Mouse (Mus musculus): ENCODE data around the gene Swap70. TPM values are rescaled to one million over a fixed set of nuclear protein-coding genes. Genes with fewer than 3 reads are reported as not detected.

The Swap70 gene
- polyA plus RNA-seq, 1 experiment from 2014 or later = 28.2 TPM

DNA sequence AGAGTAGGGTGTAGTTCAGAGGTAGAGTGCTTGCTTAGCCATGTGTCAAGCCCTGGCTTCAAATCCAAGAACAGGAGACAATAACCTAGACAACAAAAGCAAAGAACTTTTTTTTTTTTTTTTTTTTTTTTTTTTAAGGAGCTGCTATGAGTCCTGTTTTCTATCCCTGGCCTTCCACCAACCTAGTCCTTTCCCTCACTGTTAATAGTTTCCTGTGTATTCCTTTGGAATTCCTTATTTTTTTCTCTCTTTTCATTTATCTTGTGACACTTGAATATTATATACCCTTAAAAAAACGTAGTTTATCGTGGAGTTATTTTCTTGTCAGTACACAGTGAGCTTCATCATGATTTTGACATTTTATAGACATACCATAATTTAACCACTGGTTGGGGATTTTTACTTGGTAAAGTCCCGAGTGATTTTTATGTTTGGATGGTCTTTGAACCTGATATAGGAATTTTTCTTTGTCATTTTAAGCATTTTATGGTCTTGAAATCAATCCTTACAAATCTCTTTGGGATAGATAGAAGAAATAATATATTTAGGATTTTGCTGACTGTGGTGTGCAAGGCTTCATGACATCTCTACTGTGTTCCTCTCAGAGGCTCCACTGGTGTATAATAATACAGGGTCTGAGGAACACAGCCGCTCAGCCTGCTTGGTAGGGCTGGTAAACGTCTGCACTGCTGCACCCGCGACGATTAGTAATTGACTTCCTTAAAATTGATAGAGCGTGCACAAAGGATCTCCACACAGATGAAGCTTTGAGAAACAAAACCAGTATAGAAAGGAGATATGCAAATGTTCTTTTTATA, 20.2 kb downstream of the Swap70 start:
- ATAC-seq (ENCODE audit: insufficient number of reproducible peaks, low FRiP score, low TSS enrichment, low read depth) (no peak), DNase-seq (ENCODE audit: low spot score) (no peak)
- Histone ChIP-seq H3K4me3 (ENCODE audit: low read depth, low read length) (no peak overlapping the region), H3K27ac (replicated peaks; ENCODE audit: low read depth, low read length) (no peak overlapping the region), H3K9me3 (ENCODE audit: control insufficient read depth, low read length) (no peaks in the 10 kb centered on the region), H3K4me2 (ENCODE audit: low read depth, severe bottlenecking) (no peak overlapping the region), H3K27me3 (ENCODE audit: control insufficient read depth, insufficient read depth, low read length) (no peaks in the 10 kb centered on the region), H3K4me1 (ENCODE audit: control insufficient read depth, insufficient read depth, low read length) (0 out of 2 replicates have a peak, but pooled peaks cover 5% of the 10 kb centered on the region), H3K9ac (ENCODE audit: low read length) (no peak overlapping the region), H3K36me3 (ENCODE audit: control insufficient read depth, insufficient read depth, low read length) (no peaks in the 10 kb centered on the region)
- WGBS = 90% methylated on average over 9 of the region's 9 CpGs

DNA sequence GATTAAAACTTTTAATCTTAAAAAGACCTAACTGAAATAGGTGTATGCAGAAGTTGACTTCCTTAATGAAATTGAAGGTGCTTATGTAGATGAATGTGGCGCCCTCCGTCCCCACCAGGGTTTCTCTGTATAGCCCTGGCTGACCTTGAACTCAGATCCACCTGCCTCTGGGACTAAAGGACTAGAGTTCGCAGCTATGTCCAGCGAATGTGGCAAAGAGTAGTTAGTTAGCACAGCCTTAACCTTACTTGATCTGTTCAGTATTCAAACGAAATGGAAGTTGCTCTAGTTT, 20.7 kb downstream of the Swap70 start:
- Histone ChIP-seq H3K27me3 (ENCODE audit: control insufficient read depth, insufficient read depth, low read length) (no peaks in the 10 kb centered on the region), H3K4me2 (ENCODE audit: low read depth, severe bottlenecking) (no peak overlapping the region), H3K27ac (replicated peaks; ENCODE audit: low read depth, low read length) (no peak overlapping the region), H3K9me3 (ENCODE audit: control insufficient read depth, low read length) (no peaks in the 10 kb centered on the region), H3K9ac (ENCODE audit: low read length) (no peak overlapping the region), H3K36me3 (ENCODE audit: control insufficient read depth, insufficient read depth, low read length) (no peaks in the 10 kb centered on the region), H3K4me1 (ENCODE audit: control insufficient read depth, insufficient read depth, low read length) (0 out of 2 replicates have a peak, but pooled peaks cover 5% of the 10 kb centered on the region), H3K4me3 (ENCODE audit: low read depth, low read length) (no peak overlapping the region)
- ATAC-seq (ENCODE audit: insufficient number of reproducible peaks, low FRiP score, low TSS enrichment, low read depth) = no peak
- no peak for DNase-seq (ENCODE audit: low spot score)
- 93% methylated on average over 5 of the region's 5 CpGs for WGBS

DNA sequence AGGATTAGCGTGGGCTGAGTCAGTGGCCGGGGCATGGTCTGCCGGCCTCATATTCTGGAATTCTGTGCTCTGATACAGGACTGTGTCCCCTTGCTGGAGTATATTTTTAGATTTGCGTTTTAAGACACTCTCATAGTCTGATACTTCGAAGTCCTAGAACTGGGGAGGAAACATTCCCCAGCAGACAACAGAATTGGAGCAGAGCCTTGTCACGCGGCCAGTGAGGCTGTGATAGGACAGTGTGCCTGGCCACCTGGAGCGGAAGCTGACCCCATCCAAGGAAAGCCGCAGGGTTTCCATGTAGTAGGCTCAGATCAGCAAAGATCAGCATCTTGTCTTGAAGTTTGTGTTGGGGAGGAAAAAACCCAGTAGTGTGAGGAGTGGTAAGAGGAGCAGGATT, 23.6 kb downstream of the Swap70 start:
- no peaks in the 10 kb centered on the region for H3K4me1 ChIP-seq (ENCODE audit: control insufficient read depth, insufficient read depth, low read length)
- no peak overlapping the region for H3K4me3 ChIP-seq (ENCODE audit: low read depth, low read length)
- 93% methylated on average over 9 of the region's 9 CpGs for WGBS
- H3K27ac ChIP-seq (replicated peaks; ENCODE audit: low read depth, low read length) = no peak overlapping the region
- H3K36me3 ChIP-seq (ENCODE audit: control insufficient read depth, insufficient read depth, low read length) = no peaks in the 10 kb centered on the region
- H3K9ac ChIP-seq (ENCODE audit: low read length) = no peak overlapping the region
- H3K4me2 ChIP-seq (ENCODE audit: low read depth, severe bottlenecking) = no peak overlapping the region
- no peak for ATAC-seq (ENCODE audit: insufficient number of reproducible peaks, low FRiP score, low TSS enrichment, low read depth)
- H3K9me3 ChIP-seq (ENCODE audit: control insufficient read depth, low read length) = no peaks in the 10 kb centered on the region
- DNase-seq (ENCODE audit: low spot score) = no peak
- no peaks in the 10 kb centered on the region for H3K27me3 ChIP-seq (ENCODE audit: control insufficient read depth, insufficient read depth, low read length)

DNA sequence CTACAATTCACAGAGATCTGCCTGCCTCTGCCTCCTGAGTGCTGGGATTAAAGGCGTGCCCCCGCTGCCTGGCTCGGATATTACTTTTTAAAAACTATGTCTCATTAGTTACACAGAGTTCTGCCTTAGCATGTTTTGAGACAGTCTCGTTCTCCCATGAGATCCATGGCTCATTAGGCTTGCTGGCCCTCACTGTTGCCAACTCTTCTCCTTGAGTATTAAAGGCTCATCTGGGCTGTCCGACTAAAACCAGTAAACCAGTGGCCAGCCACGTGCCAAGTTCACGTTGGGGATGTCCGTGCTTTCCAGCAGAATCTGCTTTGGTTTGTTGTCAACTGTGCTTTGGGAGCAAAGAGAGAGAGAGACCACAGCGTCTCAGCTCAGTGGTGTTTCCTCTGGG, 25.0 kb downstream of the Swap70 start:
- Histone ChIP-seq H3K27ac (replicated peaks; ENCODE audit: low read depth, low read length) (no peak overlapping the region), H3K4me1 (ENCODE audit: control insufficient read depth, insufficient read depth, low read length) (no peaks in the 10 kb centered on the region), H3K27me3 (ENCODE audit: control insufficient read depth, insufficient read depth, low read length) (no peaks in the 10 kb centered on the region), H3K9me3 (ENCODE audit: control insufficient read depth, low read length) (no peaks in the 10 kb centered on the region), H3K9ac (ENCODE audit: low read length) (no peak overlapping the region), H3K4me2 (ENCODE audit: low read depth, severe bottlenecking) (no peak overlapping the region), H3K36me3 (ENCODE audit: control insufficient read depth, insufficient read depth, low read length) (no peaks in the 10 kb centered on the region), H3K4me3 (ENCODE audit: low read depth, low read length) (no peak overlapping the region)
- no peak for ATAC-seq (ENCODE audit: insufficient number of reproducible peaks, low FRiP score, low TSS enrichment, low read depth)
- WGBS = 93% methylated on average over 9 of the region's 9 CpGs
- DNase-seq (ENCODE audit: low spot score) = no peak

DNA sequence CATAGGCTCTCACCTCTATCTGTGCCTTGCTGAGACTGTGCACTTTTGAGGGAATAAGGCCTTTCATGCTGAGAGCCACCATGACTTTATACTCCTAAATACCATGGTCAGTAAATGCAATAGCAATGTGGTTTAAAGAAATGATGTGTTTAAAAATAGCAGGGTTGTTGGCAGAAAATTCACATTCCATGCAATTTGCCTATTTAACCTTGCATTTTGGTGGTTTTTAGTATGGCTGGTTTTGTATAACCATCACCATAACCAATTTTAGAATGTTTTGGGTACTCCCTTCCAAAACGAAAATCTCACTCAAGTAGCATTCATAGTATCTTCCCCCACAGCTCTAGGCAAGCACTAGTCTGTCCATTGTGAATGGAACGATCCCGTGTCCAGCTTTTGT, 26.3 kb downstream of the Swap70 start:
- WGBS = 87% methylated on average over 3 of the region's 3 CpGs
- H3K4me3 ChIP-seq (ENCODE audit: low read depth, low read length) = no peak overlapping the region
- no peaks in the 10 kb centered on the region for H3K36me3 ChIP-seq (ENCODE audit: control insufficient read depth, insufficient read depth, low read length)
- ATAC-seq (ENCODE audit: insufficient number of reproducible peaks, low FRiP score, low TSS enrichment, low read depth) (no peak), DNase-seq (ENCODE audit: low spot score) (no peak)
- H3K27ac ChIP-seq (replicated peaks; ENCODE audit: low read depth, low read length) = no peak overlapping the region
- no peaks in the 10 kb centered on the region for H3K4me1 ChIP-seq (ENCODE audit: control insufficient read depth, insufficient read depth, low read length)
- H3K9ac ChIP-seq (ENCODE audit: low read length) = no peak overlapping the region
- H3K9me3 ChIP-seq (ENCODE audit: control insufficient read depth, low read length) = no peaks in the 10 kb centered on the region
- no peak overlapping the region for H3K4me2 ChIP-seq (ENCODE audit: low read depth, severe bottlenecking)
- no peaks in the 10 kb centered on the region for H3K27me3 ChIP-seq (ENCODE audit: control insufficient read depth, insufficient read depth, low read length)

DNA sequence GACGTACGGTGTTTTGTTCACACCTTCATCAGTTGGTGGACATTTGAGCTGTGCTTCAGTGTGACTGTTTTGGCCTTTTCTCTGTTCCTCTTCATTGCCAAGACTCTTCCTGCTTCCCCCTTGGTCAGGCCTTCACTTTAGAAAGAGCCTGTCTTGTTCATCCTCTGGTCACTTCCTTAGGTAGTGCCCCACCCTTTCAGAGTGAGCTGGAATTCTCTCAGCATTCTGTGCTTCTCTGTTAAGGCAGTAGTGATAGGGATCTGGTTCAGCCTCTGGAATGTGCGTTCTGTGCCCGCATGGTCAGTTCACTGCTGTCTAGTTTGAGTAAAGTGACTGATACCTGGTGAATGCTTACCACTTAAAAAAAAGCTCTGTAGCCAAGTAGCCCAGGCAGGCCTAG, 27.2 kb downstream of the Swap70 start:
- DNase-seq (ENCODE audit: low spot score) (no peak), ATAC-seq (ENCODE audit: insufficient number of reproducible peaks, low FRiP score, low TSS enrichment, low read depth) (no peak)
- H3K27ac ChIP-seq (replicated peaks; ENCODE audit: low read depth, low read length) = no peak overlapping the region
- no peaks in the 10 kb centered on the region for H3K36me3 ChIP-seq (ENCODE audit: control insufficient read depth, insufficient read depth, low read length)
- H3K9me3 ChIP-seq (ENCODE audit: control insufficient read depth, low read length) = no peaks in the 10 kb centered on the region
- H3K9ac ChIP-seq (ENCODE audit: low read length) = no peak overlapping the region
- no peaks in the 10 kb centered on the region for H3K4me1 ChIP-seq (ENCODE audit: control insufficient read depth, insufficient read depth, low read length)
- 93% methylated on average over 4 of the region's 4 CpGs for WGBS
- no peak overlapping the region for H3K4me3 ChIP-seq (ENCODE audit: low read depth, low read length)
- no peak overlapping the region for H3K4me2 ChIP-seq (ENCODE audit: low read depth, severe bottlenecking)
- no peaks in the 10 kb centered on the region for H3K27me3 ChIP-seq (ENCODE audit: control insufficient read depth, insufficient read depth, low read length)

DNA sequence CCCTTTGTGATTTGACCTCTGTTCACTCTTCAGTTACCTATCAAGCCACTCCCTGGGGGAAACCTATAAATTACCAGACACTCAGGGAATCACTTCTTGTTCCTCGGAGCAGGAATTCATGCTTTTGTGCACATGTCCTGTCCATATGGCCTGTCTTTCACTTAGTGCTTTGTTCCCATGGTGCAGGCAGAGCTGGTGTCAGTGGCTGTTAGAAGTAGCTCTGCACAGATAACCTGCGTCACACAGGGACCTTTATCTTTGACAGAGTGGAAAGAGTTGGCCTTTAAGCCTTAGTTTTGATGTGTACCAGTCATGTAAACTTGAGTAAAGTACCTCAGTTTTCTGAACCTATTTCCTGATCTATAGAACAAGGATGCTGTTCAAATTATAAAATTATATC, 32.4 kb downstream of the Swap70 start:
- Histone ChIP-seq H3K4me2 (ENCODE audit: low read depth, severe bottlenecking) (no peak overlapping the region), H3K27me3 (ENCODE audit: control insufficient read depth, insufficient read depth, low read length) (no peaks in the 10 kb centered on the region), H3K4me3 (ENCODE audit: low read depth, low read length) (no peak overlapping the region), H3K27ac (replicated peaks; ENCODE audit: low read depth, low read length) (no peak overlapping the region), H3K36me3 (ENCODE audit: control insufficient read depth, insufficient read depth, low read length) (no peaks in the 10 kb centered on the region), H3K4me1 (ENCODE audit: control insufficient read depth, insufficient read depth, low read length) (no peaks in the 10 kb centered on the region), H3K9me3 (ENCODE audit: control insufficient read depth, low read length) (no peaks in the 10 kb centered on the region), H3K9ac (ENCODE audit: low read length) (no peak overlapping the region)
- 66% methylated on average over 2 of the region's 2 CpGs for WGBS
- DNase-seq (ENCODE audit: low spot score) = no peak
- ATAC-seq (ENCODE audit: insufficient number of reproducible peaks, low FRiP score, low TSS enrichment, low read depth) = no peak

DNA sequence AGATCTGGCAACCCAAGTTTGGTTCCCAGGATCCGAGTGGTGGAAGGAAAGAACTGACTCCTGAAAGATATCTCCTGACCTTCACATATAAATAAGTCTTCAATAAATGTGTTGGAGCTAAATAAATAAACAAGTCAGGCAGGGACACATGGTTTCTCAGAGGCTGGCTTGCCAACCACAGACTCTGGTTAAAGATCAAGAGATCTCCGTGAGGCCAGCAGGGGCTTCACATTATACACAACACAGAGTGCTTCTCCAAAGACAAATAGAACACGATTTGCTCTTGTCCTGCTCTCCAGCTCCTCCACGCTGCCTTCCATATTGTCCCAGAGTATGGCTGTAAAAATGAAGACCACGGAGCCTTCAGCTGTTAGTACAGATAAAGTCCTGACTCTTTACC, 32.9 kb downstream of the Swap70 start:
- 87% methylated on average over 5 of the region's 5 CpGs for WGBS
- Histone ChIP-seq H3K4me3 (ENCODE audit: low read depth, low read length) (no peak overlapping the region), H3K36me3 (ENCODE audit: control insufficient read depth, insufficient read depth, low read length) (no peaks in the 10 kb centered on the region), H3K27ac (replicated peaks; ENCODE audit: low read depth, low read length) (no peak overlapping the region), H3K4me1 (ENCODE audit: control insufficient read depth, insufficient read depth, low read length) (no peaks in the 10 kb centered on the region), H3K9me3 (ENCODE audit: control insufficient read depth, low read length) (no peaks in the 10 kb centered on the region), H3K9ac (ENCODE audit: low read length) (no peak overlapping the region), H3K27me3 (ENCODE audit: control insufficient read depth, insufficient read depth, low read length) (no peaks in the 10 kb centered on the region), H3K4me2 (ENCODE audit: low read depth, severe bottlenecking) (no peak overlapping the region)
- ATAC-seq (ENCODE audit: insufficient number of reproducible peaks, low FRiP score, low TSS enrichment, low read depth) (no peak), DNase-seq (ENCODE audit: low spot score) (no peak)

DNA sequence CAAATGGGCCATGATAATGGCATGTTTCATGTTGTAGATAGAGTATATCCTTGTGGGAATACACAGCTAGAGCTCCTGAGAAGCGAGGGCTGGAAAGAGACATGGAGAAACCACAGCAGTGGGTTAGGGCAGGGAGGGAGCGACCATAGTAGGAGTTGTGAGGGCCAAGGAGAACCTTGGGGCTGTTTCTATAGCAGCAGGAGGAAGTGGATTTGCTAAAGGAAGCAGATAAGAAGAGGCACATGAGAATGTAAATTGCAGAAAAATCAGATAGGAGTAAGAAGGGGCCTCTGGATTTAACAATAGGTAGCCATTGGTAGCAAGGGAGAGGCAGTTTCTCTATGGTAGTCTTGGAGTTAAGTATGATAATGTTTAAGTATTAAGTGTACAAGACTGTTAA, 35.5 kb downstream of the Swap70 start:
- H3K9ac ChIP-seq (ENCODE audit: low read length) = no peak overlapping the region
- no peak for DNase-seq (ENCODE audit: low spot score)
- no peak overlapping the region for H3K27ac ChIP-seq (replicated peaks; ENCODE audit: low read depth, low read length)
- WGBS = 92% methylated on average over 2 of the region's 2 CpGs
- H3K4me1 ChIP-seq (ENCODE audit: control insufficient read depth, insufficient read depth, low read length) = no peaks in the 10 kb centered on the region
- no peaks in the 10 kb centered on the region for H3K27me3 ChIP-seq (ENCODE audit: control insufficient read depth, insufficient read depth, low read length)
- H3K4me3 ChIP-seq (ENCODE audit: low read depth, low read length) = no peak overlapping the region
- H3K4me2 ChIP-seq (ENCODE audit: low read depth, severe bottlenecking) = no peak overlapping the region
- H3K36me3 ChIP-seq (ENCODE audit: control insufficient read depth, insufficient read depth, low read length) = no peaks in the 10 kb centered on the region
- H3K9me3 ChIP-seq (ENCODE audit: control insufficient read depth, low read length) = no peaks in the 10 kb centered on the region
- ATAC-seq (ENCODE audit: insufficient number of reproducible peaks, low FRiP score, low TSS enrichment, low read depth) = no peak
